Mouse (Mus musculus): ENCODE results near the gene Nsmce4a. TPM values are rescaled to one million over a fixed set of nuclear protein-coding genes. Genes with fewer than 3 reads are reported as not detected.

Gene Nsmce4a
- total and polyA plus RNA-seq, 3 experiments, result 117 to 134 (median 129) TPM

DNA sequence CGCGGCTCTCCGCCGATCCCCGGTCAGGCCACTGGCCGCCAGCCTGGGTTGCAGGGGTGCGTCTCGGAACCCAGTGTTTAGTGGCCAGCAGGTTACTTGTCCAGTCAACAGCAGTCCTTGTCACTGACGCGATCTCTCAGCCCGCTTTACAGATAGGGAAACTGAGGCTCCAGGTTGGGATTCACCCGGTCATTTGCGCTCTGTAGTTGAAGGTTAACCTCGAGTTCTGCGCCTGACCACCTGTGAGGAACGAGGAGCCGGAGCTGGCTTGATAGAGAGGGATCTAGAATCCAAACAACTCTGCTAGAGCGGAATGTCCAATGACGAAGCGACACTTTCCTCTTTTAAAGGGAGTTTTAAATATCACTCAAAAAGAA, 52.9 kb downstream of the Nsmce4a start, which contains the start of gene Ate1:
Gene Ate1, minus strand, starts transcription at position 321 of the 377 bp plus-strand sequence.
- H3K4me3 ChIP-seq (ENCODE audit: control insufficient read depth in 1 of 2, insufficient read depth in 1 of 2, low read depth in 2 of 2, low read length in 2 of 2), result peak within 1 kb of the TSS; percentile 73 to 82
- no peak for TF ChIP-seq CHD1 (IDR thresholded peaks at IDR 0.05; ENCODE audit: low read depth, low read length)
- no peak for TF ChIP-seq POLR2AphosphoS5 (IDR thresholded peaks at IDR 0.05; ENCODE audit: borderline replicate concordance, low read depth, low read length)
- no peak for TF ChIP-seq NRF1 (IDR thresholded peaks at IDR 0.05; ENCODE audit: insufficient read depth, low read depth, low read length, poor library complexity, severe bottlenecking)
- TF ChIP-seq JUND (IDR thresholded peaks at IDR 0.05; ENCODE audit: low read depth, low read length), result no peak
- no peak for TF ChIP-seq ETS1 (IDR thresholded peaks at IDR 0.05; ENCODE audit: low read depth, low read length)
- TF ChIP-seq MAX (IDR thresholded peaks at IDR 0.05; ENCODE audit: low read length), result no peak
- no peak for TF ChIP-seq SMC3 (IDR thresholded peaks at IDR 0.05; ENCODE audit: low read depth, low read length)
- TF ChIP-seq POLR2AphosphoS2 (IDR thresholded peaks at IDR 0.05; ENCODE audit: low read length), result 0 out of 2 replicates have a peak, but pooled peaks have one; percentile 21
- DNase-seq (ENCODE audit: low read depth, low spot score), result no peak
- H3K79me2 ChIP-seq (ENCODE audit: control insufficient read depth, insufficient read depth, low read length, poor library complexity), result peaks cover 33% of the 10 kb centered on the region
- peak within 1 kb of the TSS; percentile 94 for H3K9ac ChIP-seq (ENCODE audit: control insufficient read depth, low read depth, low read length, poor library complexity, severe bottlenecking)
- no peaks in the 10 kb centered on the region for H3K27me3 ChIP-seq (ENCODE audit: control insufficient read depth in 1 of 2, insufficient read depth in 2 of 2, low read length in 2 of 2)
- peaks cover 0 to 41% of the 10 kb centered on the region in 2 experiments; a peak in 2 of 4 replicates for H3K36me3 ChIP-seq (ENCODE audit: control insufficient read depth in 1 of 2, insufficient read depth in 2 of 2, low read length in 2 of 2)
- H3K9me3 ChIP-seq (replicated peaks; ENCODE audit: insufficient read depth, low read length), result no peaks in the 10 kb centered on the region
- H3K27ac ChIP-seq (ENCODE audit: control insufficient read depth, low read depth, low read length), result peak within 1 kb of the TSS; percentile 94
- H3K4me1 ChIP-seq (ENCODE audit: control insufficient read depth in 1 of 2, insufficient read depth in 2 of 2, low read length in 2 of 2), result peaks cover 14 to 15% of the 10 kb centered on the region in 2 experiments

DNA sequence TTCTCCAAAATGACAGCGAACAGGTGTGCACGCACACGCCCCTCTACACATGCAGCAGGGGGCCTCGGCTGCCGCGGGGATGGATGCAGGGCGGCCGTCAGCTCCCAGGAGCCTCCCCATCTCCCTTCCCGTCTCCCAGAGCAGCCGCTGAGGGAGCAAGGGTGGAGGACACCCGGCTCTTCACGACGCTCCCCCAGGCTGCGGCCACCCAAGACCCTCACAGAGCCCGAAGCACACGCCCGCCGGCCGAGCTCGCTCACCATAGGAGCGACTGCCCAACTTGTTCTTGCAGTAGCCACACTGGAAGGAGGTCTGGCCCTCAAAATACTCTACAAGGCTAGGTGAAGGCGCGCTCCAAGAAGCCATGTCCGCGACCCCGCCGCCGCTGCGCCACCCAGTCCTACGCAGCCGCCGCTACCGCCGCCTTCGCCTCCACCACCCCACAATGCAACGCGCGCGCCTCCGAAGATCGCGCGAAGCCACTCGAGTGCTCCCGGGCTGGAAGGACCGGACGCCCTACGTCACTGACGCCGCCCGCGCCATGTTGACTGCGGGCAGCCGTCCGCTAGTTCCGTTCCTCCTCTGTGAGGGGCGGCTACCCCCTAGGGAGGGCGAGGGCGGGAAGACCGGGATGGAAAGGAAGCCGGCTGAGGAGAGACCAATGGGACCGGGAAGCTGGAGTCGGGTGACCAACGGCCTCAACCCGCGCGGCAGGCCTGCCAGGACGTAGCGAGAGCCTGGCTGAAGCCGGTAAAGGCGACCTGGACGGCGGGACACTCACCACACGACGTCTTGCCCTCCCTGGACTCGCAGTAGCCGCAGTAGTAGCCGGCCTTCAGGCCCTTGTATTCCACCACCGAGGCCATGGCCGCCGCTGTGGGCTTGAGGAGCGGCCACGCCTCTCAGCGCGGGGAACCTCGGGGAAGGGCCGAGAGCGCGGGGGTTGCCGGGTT, 53.5 kb downstream of the Nsmce4a start:
- no peaks in the 10 kb centered on the region for H3K9me3 ChIP-seq (replicated peaks; ENCODE audit: insufficient read depth, low read length)
- peak overlapping the region; percentile 94 for H3K9ac ChIP-seq (ENCODE audit: control insufficient read depth, low read depth, low read length, poor library complexity, severe bottlenecking)
- peak; percentile 96 for DNase-seq (ENCODE audit: low read depth, low spot score)
- peaks cover 33% of the 10 kb centered on the region for H3K79me2 ChIP-seq (ENCODE audit: control insufficient read depth, insufficient read depth, low read length, poor library complexity)
- peak overlapping the region; percentile 94 for H3K27ac ChIP-seq (ENCODE audit: control insufficient read depth, low read depth, low read length)
- no peaks in the 10 kb centered on the region for H3K27me3 ChIP-seq (ENCODE audit: control insufficient read depth in 1 of 2, insufficient read depth in 2 of 2, low read length in 2 of 2)
- H3K4me1 ChIP-seq (ENCODE audit: control insufficient read depth in 1 of 2, insufficient read depth in 2 of 2, low read length in 2 of 2), result peaks cover 14 to 15% of the 10 kb centered on the region in 2 experiments
- H3K4me3 ChIP-seq (ENCODE audit: control insufficient read depth in 1 of 2, insufficient read depth in 1 of 2, low read depth in 2 of 2, low read length in 2 of 2), result peak overlapping the region; percentile 73 to 82
- peaks cover 0 to 41% of the 10 kb centered on the region in 2 experiments; a peak in 2 of 4 replicates for H3K36me3 ChIP-seq (ENCODE audit: control insufficient read depth in 1 of 2, insufficient read depth in 2 of 2, low read length in 2 of 2)
- TF ChIP-seq TAL1 (IDR thresholded peaks at IDR 0.05; ENCODE audit: low read length), result no peak
- no peak; the same call in 1 of the 2 replicates for TF ChIP-seq KAT2A (conservative IDR thresholded peaks at IDR 0.05; ENCODE audit: low read depth, low read length)
- no peak for TF ChIP-seq SMC3 (IDR thresholded peaks at IDR 0.05; ENCODE audit: low read depth, low read length)
- peak in 1 of 2 experiments; percentile 14; a peak in 1 of 4 replicates for TF ChIP-seq EP300 (IDR thresholded peaks at IDR 0.05; ENCODE audit: low read depth in 1 of 2, low read length in 2 of 2)
- peak; percentile 66; the same call in 1 of the 2 replicates for TF ChIP-seq NRF1 (IDR thresholded peaks at IDR 0.05; ENCODE audit: insufficient read depth, low read depth, low read length, poor library complexity, severe bottlenecking)
- peak; percentile 62 for TF ChIP-seq NELFE (IDR thresholded peaks at IDR 0.05; ENCODE audit: low read depth, low read length)
- TF ChIP-seq RCOR1 (IDR thresholded peaks at IDR 0.05; ENCODE audit: low read depth, low read length), result no peak
- no peak for TF ChIP-seq POLR2AphosphoS5 (IDR thresholded peaks at IDR 0.05; ENCODE audit: borderline replicate concordance, low read depth, low read length)
- TF ChIP-seq E2F4 (IDR thresholded peaks at IDR 0.05; ENCODE audit: borderline replicate concordance, low read depth, low read length), result peak; percentile 40; the same call in 1 of the 2 replicates
- TF ChIP-seq RAD21 (IDR thresholded peaks at IDR 0.05; ENCODE audit: low read depth, low read length), result no peak
- peak; percentile 74 for TF ChIP-seq ELF1 (IDR thresholded peaks at IDR 0.05; ENCODE audit: low read depth, low read length)
- TF ChIP-seq MYC (IDR thresholded peaks at IDR 0.05; ENCODE audit: low read depth, low read length), result no peak
- no peak for TF ChIP-seq USF2 (IDR thresholded peaks at IDR 0.05; ENCODE audit: borderline replicate concordance in 1 of 2, insufficient read depth in 1 of 2, low read depth in 1 of 2, low read length in 2 of 2)
- TF ChIP-seq MAFK (IDR thresholded peaks at IDR 0.05; ENCODE audit: borderline replicate concordance, low read depth, low read length), result no peak
- peak; percentile 61 for TF ChIP-seq SIN3A (IDR thresholded peaks at IDR 0.05; ENCODE audit: low read length)
- TF ChIP-seq CTCF (IDR thresholded peaks at IDR 0.05 in 2 of 3, conservative IDR thresholded peaks at IDR 0.05 in 1 of 3; ENCODE audit: control insufficient read depth in 1 of 3, insufficient read depth in 1 of 3, low read depth in 2 of 3, low read length in 3 of 3, poor library complexity in 1 of 3, severe bottlenecking in 1 of 3), result no peak
- TF ChIP-seq MEF2A (IDR thresholded peaks at IDR 0.05; ENCODE audit: extremely low read depth, insufficient replicate concordance, low read depth, low read length, poor library complexity, severe bottlenecking), result no peak
- peak; percentile 79 to 82 for TF ChIP-seq POLR2A (IDR thresholded peaks at IDR 0.05; ENCODE audit: control insufficient read depth in 1 of 2, insufficient read depth in 1 of 2, low read depth in 1 of 2, low read length in 2 of 2, poor library complexity in 1 of 2)
- peak; percentile 49; the same call in 1 of the 2 replicates for TF ChIP-seq CHD1 (IDR thresholded peaks at IDR 0.05; ENCODE audit: low read depth, low read length)
- 0 out of 2 replicates have a peak, but pooled peaks have one; percentile 54 for TF ChIP-seq UBTF (IDR thresholded peaks at IDR 0.05; ENCODE audit: borderline replicate concordance, insufficient read depth, low read depth, low read length)
- peak; percentile 24; the same call in 1 of the 2 replicates for TF ChIP-seq MAZ (IDR thresholded peaks at IDR 0.05; ENCODE audit: low read depth, low read length)
- peak; percentile 3; the same call in 1 of the 2 replicates for TF ChIP-seq USF1 (IDR thresholded peaks at IDR 0.05; ENCODE audit: low read depth, low read length)
- peak; percentile 85 for TF ChIP-seq CHD2 (IDR thresholded peaks at IDR 0.05; ENCODE audit: low read length)

Data from MEL (cell line).